Mouse (Mus musculus) central nervous system, embryonic 14 days (tissue): Measurements from ENCODE around the gene Olfr282. TPM values are rescaled to one million over a fixed set of nuclear protein-coding genes. Genes with fewer than 3 reads are reported as not detected.

Experiments
- polyA plus RNA-seq: library from polyadenylated mRNA; depleted of rRNA; stranded (reverse); fragments of >200 nt; gene quantifications from 2 replicates; pipeline ENCODE4 v1.2.3, GENCODE M21; 2012; rRNA removed

The Olfr282 gene
- polyA plus RNA-seq: not detected in 2 replicates

GRCm38 (mm10) chr15:98430925-98431324 lies at the start of gene Olfr282:
Gene Olfr282 (plus strand): TSS chr15:98431225.

GRCm38 (mm10) chr15:98452288-98452687 lies 21.3 kb downstream of the Olfr282 start, which contains the start of gene Olfr281:
Gene Olfr281 (plus strand): TSS chr15:98452588.

GRCm38 (mm10) chr15:98469596-98469995 lies 38.6 kb downstream of the Olfr282 start, which contains the start of gene OR5BS1P:
Gene OR5BS1P (plus strand): TSS chr15:98469896.

GRCm38 (mm10) chr15:98482701-98483100 lies 51.7 kb downstream of the Olfr282 start, which contains the start of gene Lalba:
Gene Lalba (minus strand): TSS chr15:98482721.

Other genes starting within 250 kb of the Olfr282 start
- gene Olfr288, start 235.7 kb upstream of the Olfr282 start, polyA plus RNA-seq: not detected in 2 replicates
- gene Gm44579, start 210.2 kb upstream of the Olfr282 start, polyA plus RNA-seq: not detected in 2 replicates
- not detected in 2 replicates for gene Olfr287, start 210.2 kb upstream of the Olfr282 start, polyA plus RNA-seq
- not detected in 2 replicates for gene Olfr286, start 196.8 kb upstream of the Olfr282 start, polyA plus RNA-seq
- not detected in 2 replicates for gene H1fnt, start 173.9 kb upstream of the Olfr282 start, polyA plus RNA-seq
- 8.0 and 9.4 TPM in 2 replicates for gene Zfp641, start 135.1 kb upstream of the Olfr282 start, polyA plus RNA-seq
- not detected in 2 replicates for gene Olfr285, start 113.9 kb upstream of the Olfr282 start, polyA plus RNA-seq
- not detected in 2 replicates for gene Olfr284, start 90.2 kb upstream of the Olfr282 start, polyA plus RNA-seq
- gene Olfr283, start 50.3 kb upstream of the Olfr282 start, polyA plus RNA-seq: not detected in 2 replicates
- not detected in 2 replicates for gene Olfr281, start 21.4 kb downstream of the Olfr282 start, polyA plus RNA-seq
- not detected in 2 replicates for gene OR5BS1P, start 38.7 kb downstream of the Olfr282 start, polyA plus RNA-seq
- gene Lalba, start 51.5 kb downstream of the Olfr282 start, polyA plus RNA-seq: not detected in 2 replicates
- not detected in 2 replicates for gene Olfr279, start 61.2 kb downstream of the Olfr282 start, polyA plus RNA-seq
- 117 and 125 TPM in 2 replicates for gene Kansl2, start 103.0 kb downstream of the Olfr282 start, polyA plus RNA-seq
- 22.8 and 23.3 TPM in 2 replicates for gene Ccnt1, start 139.7 kb downstream of the Olfr282 start, polyA plus RNA-seq
- 0.26 TPM in 1 of 2 replicates, not detected in the other for gene 4930415O20Rik, start 139.8 kb downstream of the Olfr282 start, polyA plus RNA-seq
- gene Adcy6, start 178.9 kb downstream of the Olfr282 start, polyA plus RNA-seq: 46.7 and 54.8 TPM in 2 replicates
- 230 and 233 TPM in 2 replicates for gene Cacnb3, start 199.6 kb downstream of the Olfr282 start, polyA plus RNA-seq
- 53.2 and 54.3 TPM in 2 replicates for gene Ddx23, start 231.7 kb downstream of the Olfr282 start, polyA plus RNA-seq
- 13.4 and 16.2 TPM in 2 replicates for gene Rnd1, start 246.2 kb downstream of the Olfr282 start, polyA plus RNA-seq